Mouse (Mus musculus): ENCODE results near the gene Mt2.

The Mt2 gene

GRCm38 (mm10) chr8:94172809-94173732, 607 bp downstream of the Mt2 start:
- peak in 1 of 2 experiments; percentile 26 for DNase-seq

GRCm38 (mm10) chr8:94173848-94174403, 1.5 kb downstream of the Mt2 start:
- no peak for DNase-seq

- no peak for DNase-seq
Observed at GRCm38 (mm10) chr8:94174619-94175213, 2.3 kb downstream of the Mt2 start.

- no peak for DNase-seq
Observed at GRCm38 (mm10) chr8:94177716-94178390, 5.4 kb downstream of the Mt2 start.

- peak; percentile 89 to 93 for DNase-seq
Observed at GRCm38 (mm10) chr8:94178857-94179712, 6.6 kb downstream of the Mt2 start, which contains the start of gene Mt1. Gene Mt1, plus strand, starts transcription at chr8:94179082.

- DNase-seq, result peak; percentile 19 to 31
Observed at GRCm38 (mm10) chr8:94179713-94180560, 7.5 kb downstream of the Mt2 start.

- no peak for DNase-seq
Observed at GRCm38 (mm10) chr8:94180561-94180908, 8.1 kb downstream of the Mt2 start.

GRCm38 (mm10) chr8:94182055-94182929, 9.8 kb downstream of the Mt2 start:
- no peak for DNase-seq

- DNase-seq, result peak; percentile 84 to 90
Observed at GRCm38 (mm10) chr8:94183117-94183516, 10.7 kb downstream of the Mt2 start.

- peak in 1 of 2 experiments; percentile 29 for DNase-seq
Observed at GRCm38 (mm10) chr8:94184357-94184843, 11.9 kb downstream of the Mt2 start.

GRCm38 (mm10) chr8:94185791-94186190, 13.3 kb downstream of the Mt2 start:
- no peak for DNase-seq

GRCm38 (mm10) chr8:94186542-94186941, 14.1 kb downstream of the Mt2 start:
- DNase-seq, result peak; percentile 84 to 86

GRCm38 (mm10) chr8:94187290-94188002, 15.0 kb downstream of the Mt2 start:
- no peak for DNase-seq

GRCm38 (mm10) chr8:94189275-94190031, 17.0 kb downstream of the Mt2 start:
- DNase-seq, result no peak

- peak; percentile 84 to 86 for DNase-seq
Observed at GRCm38 (mm10) chr8:94191101-94191691, 18.7 kb downstream of the Mt2 start.

GRCm38 (mm10) chr8:94192926-94193325, 20.5 kb downstream of the Mt2 start:
- DNase-seq, result peak in 1 of 2 experiments; percentile 37

GRCm38 (mm10) chr8:94194591-94195223, 22.2 kb downstream of the Mt2 start:
- no peak for DNase-seq

Data from lung, postnatal 4 days (tissue).